Mouse (Mus musculus) heart, embryonic 11.5 days (tissue): ENCODE data around the gene Nfix. TPM values are rescaled to one million over a fixed set of nuclear protein-coding genes. Genes with fewer than 3 reads are reported as not detected.

ENCODE experiments used
- ATAC-seq: fragments of 200-750 bp; cut with Nextera tagmentation; replicated peaks from 2 replicates; pipeline ENCODE4 v1.8.0; 2017; ENCODE audit warnings: moderate library complexity; ENCODE audit not compliant: insufficient number of reproducible peaks, low FRiP score, low TSS enrichment
- H3K27ac ChIP-seq: fragments of 300-500 bp; sonication (generic); 2 replicates; pipeline ENCODE4 v1.5.1; 2014; ENCODE audit warnings: mild to moderate bottlenecking, low read depth, low read length
- H3K27me3 ChIP-seq: fragments of 300-500 bp; sonication (generic); 2 replicates; pipeline ENCODE4 v1.6.1; 2014; ENCODE audit warnings: mild to moderate bottlenecking, low read length, mixed read lengths; ENCODE audit not compliant: control insufficient read depth, insufficient read depth
- H3K36me3 ChIP-seq: fragments of 300-500 bp; sonication (generic); 2 replicates; pipeline ENCODE4 v1.6.1; 2014; ENCODE audit warnings: mild to moderate bottlenecking, low read length, moderate library complexity, mixed read lengths; ENCODE audit not compliant: control insufficient read depth, insufficient read depth
- H3K4me1 ChIP-seq: fragments of 300-500 bp; sonication (generic); 2 replicates; pipeline ENCODE4 v1.6.1; 2014; ENCODE audit warnings: low read length; ENCODE audit not compliant: control insufficient read depth, insufficient read depth
- H3K4me2 ChIP-seq: fragments of 300-500 bp; sonication (generic); 2 replicates; pipeline ENCODE4 v1.6.1; 2014; ENCODE audit warnings: mild to moderate bottlenecking, moderate library complexity
- H3K4me3 ChIP-seq: fragments of 300-500 bp; sonication (generic); 2 replicates; pipeline ENCODE4 v1.5.1; 2014; ENCODE audit warnings: low read depth, low read length
- H3K9ac ChIP-seq: fragments of 300-500 bp; sonication (generic); 2 replicates; pipeline ENCODE4 v1.6.1; 2014; ENCODE audit warnings: mild to moderate bottlenecking, low read depth, low read length, moderate library complexity
- H3K9me3 ChIP-seq: fragments of 300-500 bp; sonication (generic); replicated peaks from 2 replicates; pipeline ENCODE4 v1.6.1; 2016; ENCODE audit warnings: low read length; ENCODE audit not compliant: control insufficient read depth
- WGBS: fragments of 180-500 bp; shearing (Covaris S2); extraction: QIAGEN DNeasy Blood & Tissue Kit; methylation state at CpG from one replicate; pipeline ENCODE4 v1.1.7; 2014; ENCODE audit not compliant: insufficient replicate concordance; 5-methylcytosine and 5-hydroxymethylcytosine counted together
- polyA plus RNA-seq: library from polyadenylated mRNA; unstranded; fragments of >200 nt; fragmentation: Nextera tagmentation; extraction: Ambion mirVana; gene quantifications from 2 replicates; pipeline ENCODE4 v1.2.1, GENCODE M21; 2014

Gene Nfix
- polyA plus RNA-seq, 1 experiment from 2014 or later = 7.6 TPM

GRCm38 (mm10) chr8:84722850-84723570 lies 77.1 kb downstream of the Nfix start, which contains the start of gene G430095P16Rik:
Gene G430095P16Rik (plus strand): TSS chr8:84723007.
- Histone ChIP-seq H3K4me1 (peaks cover 55% of the 10 kb centered on the region), H3K27ac (peak within 1 kb of the TSS; percentile 90), H3K36me3 (no peaks in the 10 kb centered on the region), H3K9ac (peak within 1 kb of the TSS; percentile 61), H3K27me3 (peaks cover 19% of the 10 kb centered on the region), H3K4me2 (peak within 1 kb of the TSS; percentile 57), H3K9me3 (no peaks in the 10 kb centered on the region), H3K4me3 (peak within 1 kb of the TSS; percentile 34)
- 12% methylated on average over 10 of the region's 10 CpGs for WGBS
- ATAC-seq = peak; percentile 86

DNA sequence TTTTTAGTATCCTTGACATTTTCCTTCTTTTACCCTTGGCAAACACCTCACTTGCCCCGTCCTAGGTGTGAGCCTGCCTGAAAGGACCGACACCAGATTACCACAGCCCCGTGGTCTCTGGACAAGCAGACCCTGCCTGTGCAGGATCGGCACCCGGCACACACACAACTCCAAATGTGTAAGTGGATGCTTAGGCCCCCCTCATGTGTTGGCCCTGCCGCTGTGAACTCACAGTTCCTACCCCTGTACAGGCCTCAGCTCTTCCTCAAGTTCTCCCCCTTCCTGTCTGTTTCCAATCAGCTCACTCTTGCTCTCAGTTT lies 77.7 kb downstream of the Nfix start:
- Histone ChIP-seq H3K36me3 (no peaks in the 10 kb centered on the region), H3K27ac (peak overlapping the region; percentile 90), H3K4me3 (peak overlapping the region; percentile 34), H3K4me2 (peak overlapping the region; percentile 57), H3K27me3 (peaks cover 22% of the 10 kb centered on the region), H3K4me1 (peaks cover 51% of the 10 kb centered on the region), H3K9ac (peak overlapping the region; percentile 61), H3K9me3 (no peaks in the 10 kb centered on the region)
- peak; percentile 6; the same call in 1 of the 2 replicates for ATAC-seq
- WGBS = 64% methylated on average over 6 of the region's 6 CpGs

DNA sequence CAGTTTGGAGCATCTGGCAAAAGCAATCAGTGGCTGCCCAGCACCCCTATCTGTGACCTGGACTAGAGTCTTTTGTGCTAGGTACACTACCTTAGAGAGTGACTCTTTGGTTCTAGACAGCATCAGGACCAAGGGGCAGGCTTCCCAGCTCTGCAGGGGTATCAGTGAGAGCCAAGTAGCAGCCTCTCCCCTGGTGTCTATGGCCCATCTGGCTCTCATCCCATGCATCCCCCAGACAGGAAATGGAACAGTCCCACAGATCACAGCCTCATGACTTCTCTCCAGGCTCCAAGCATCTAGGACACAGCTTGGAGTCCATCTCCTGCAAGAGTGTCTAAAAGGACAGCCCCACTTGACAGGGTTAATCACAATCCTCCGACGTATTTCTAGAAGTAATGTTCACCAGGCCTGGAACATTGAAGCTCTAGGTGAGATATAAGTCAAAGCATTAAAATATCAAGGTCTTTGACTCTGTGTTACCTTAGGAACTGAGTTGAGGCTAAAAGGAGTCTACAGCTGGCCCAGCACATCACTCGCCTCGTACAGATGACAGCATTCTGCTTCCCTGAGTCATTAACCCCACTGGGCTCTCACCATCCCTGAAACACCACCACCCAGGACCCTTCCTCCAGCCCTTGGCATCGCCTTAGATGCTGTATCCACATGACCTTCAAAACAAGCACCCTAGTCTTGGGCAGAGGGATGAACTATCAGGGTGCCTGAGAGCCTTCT lies 81.0 kb downstream of the Nfix start:
- Histone ChIP-seq H3K9me3 (no peaks in the 10 kb centered on the region), H3K4me3 (no peak overlapping the region), H3K27ac (no peak overlapping the region), H3K4me1 (peaks cover 28% of the 10 kb centered on the region), H3K9ac (no peak overlapping the region), H3K4me2 (no peak overlapping the region), H3K27me3 (peaks cover 51% of the 10 kb centered on the region), H3K36me3 (no peaks in the 10 kb centered on the region)
- ATAC-seq = no peak
- WGBS = 80% methylated on average over 5 of the region's 5 CpGs

DNA sequence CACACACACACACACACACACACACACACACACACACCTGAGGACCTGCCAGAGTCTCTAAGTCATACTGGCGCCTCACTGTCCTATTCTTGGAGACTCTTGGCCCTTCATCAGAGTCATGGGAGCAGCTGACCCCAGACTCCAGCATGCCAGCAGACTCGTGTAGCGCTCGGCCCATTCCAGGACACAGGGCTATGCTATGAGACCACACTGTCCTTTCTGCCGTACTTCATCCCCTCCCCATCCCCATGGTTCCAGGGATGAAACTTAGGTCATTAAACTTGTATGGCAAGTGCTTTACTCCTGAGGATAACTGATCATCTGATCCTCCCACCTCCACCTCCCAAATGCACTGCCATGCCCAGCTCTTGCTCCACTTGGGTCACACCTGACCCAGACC lies 81.7 kb downstream of the Nfix start:
- ATAC-seq = no peak
- no peaks in the 10 kb centered on the region for H3K9me3 ChIP-seq
- H3K4me3 ChIP-seq = no peak overlapping the region
- H3K27me3 ChIP-seq = peaks cover 56% of the 10 kb centered on the region
- H3K36me3 ChIP-seq = no peaks in the 10 kb centered on the region
- 81% methylated on average over 5 of the region's 5 CpGs for WGBS
- H3K27ac ChIP-seq = no peak overlapping the region
- no peak overlapping the region for H3K4me2 ChIP-seq
- H3K4me1 ChIP-seq = peaks cover 22% of the 10 kb centered on the region
- no peak overlapping the region for H3K9ac ChIP-seq

DNA sequence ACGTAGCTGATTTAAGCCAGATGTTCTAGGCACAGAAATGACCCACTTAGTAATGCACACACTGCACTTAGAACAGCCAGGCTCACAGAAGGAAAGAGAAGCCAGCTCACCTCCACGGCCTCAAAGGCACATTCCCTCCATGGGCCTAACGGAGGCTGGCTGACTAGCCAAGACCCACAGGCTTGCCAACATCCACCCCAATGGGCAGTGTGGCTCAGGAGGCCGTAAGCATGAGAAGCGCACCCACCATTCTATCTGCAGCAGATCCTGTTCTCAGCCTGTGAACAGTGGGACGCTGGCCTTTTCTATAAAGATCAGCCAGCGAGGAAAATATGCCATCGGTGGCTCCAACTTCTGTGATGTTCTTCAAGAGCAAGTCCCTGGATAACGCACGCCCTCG lies 83.4 kb downstream of the Nfix start:
- Histone ChIP-seq H3K9me3 (no peaks in the 10 kb centered on the region), H3K27me3 (peaks cover 68% of the 10 kb centered on the region), H3K27ac (no peak overlapping the region), H3K4me1 (peaks cover 21% of the 10 kb centered on the region), H3K4me2 (no peak overlapping the region), H3K36me3 (no peaks in the 10 kb centered on the region), H3K4me3 (no peak overlapping the region), H3K9ac (no peak overlapping the region)
- ATAC-seq = no peak
- WGBS = 86% methylated on average over 11 of the region's 11 CpGs

- WGBS = 8% methylated on average over 27 of the region's 27 CpGs
- no peak overlapping the region for H3K27ac ChIP-seq
- peaks cover 69% of the 10 kb centered on the region for H3K27me3 ChIP-seq
- H3K4me1 ChIP-seq = peaks cover 26% of the 10 kb centered on the region
- no peak for ATAC-seq
- H3K9ac ChIP-seq = 0 out of 2 replicates have a peak overlapping the region, but pooled peaks have one; percentile 39
- no peaks in the 10 kb centered on the region for H3K9me3 ChIP-seq
- peak overlapping the region; percentile 54 for H3K4me2 ChIP-seq
- H3K4me3 ChIP-seq = peak overlapping the region; percentile 19
- H3K36me3 ChIP-seq = no peaks in the 10 kb centered on the region
Observed at GRCm38 (mm10) chr8:84715893-84716468, 84.2 kb downstream of the Nfix start.

GRCm38 (mm10) chr8:84714161-84714560 lies 86.0 kb downstream of the Nfix start:
- Histone ChIP-seq H3K27ac (no peak overlapping the region), H3K9ac (no peak overlapping the region; the same call in 1 of the 2 replicates), H3K4me3 (no peak overlapping the region), H3K4me2 (no peak overlapping the region), H3K36me3 (no peaks in the 10 kb centered on the region), H3K4me1 (peaks cover 31% of the 10 kb centered on the region), H3K27me3 (peaks cover 65% of the 10 kb centered on the region), H3K9me3 (no peaks in the 10 kb centered on the region)
- WGBS = 65% methylated on average over 4 of the region's 4 CpGs
- no peak for ATAC-seq

DNA sequence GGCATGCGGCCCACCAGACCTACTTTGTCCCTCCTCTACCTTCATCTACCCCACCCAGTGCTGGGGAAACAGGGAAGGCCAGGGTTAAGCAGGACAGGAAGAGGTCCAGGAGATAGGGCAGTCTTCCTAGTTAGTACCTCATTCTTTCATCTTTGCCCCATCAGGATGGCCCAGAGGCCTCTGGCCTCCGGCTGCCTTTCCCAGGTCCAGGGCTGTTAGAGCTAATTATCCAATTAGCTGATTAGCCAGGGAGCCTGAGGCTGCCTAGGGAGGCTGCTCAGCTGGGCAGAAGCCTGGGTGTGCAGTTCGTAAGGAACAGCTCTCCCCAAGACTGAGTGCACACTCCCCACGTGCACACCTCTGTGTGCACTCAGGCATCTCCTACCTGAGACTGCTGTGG lies 86.8 kb downstream of the Nfix start:
- Histone ChIP-seq H3K4me2 (no peak overlapping the region), H3K4me3 (no peak overlapping the region), H3K4me1 (peaks cover 37% of the 10 kb centered on the region), H3K9ac (no peak overlapping the region; the same call in 1 of the 2 replicates), H3K9me3 (no peaks in the 10 kb centered on the region), H3K36me3 (no peaks in the 10 kb centered on the region), H3K27ac (peak overlapping the region; percentile 68), H3K27me3 (peaks cover 67% of the 10 kb centered on the region)
- ATAC-seq = no peak
- WGBS = 53% methylated on average over 4 of the region's 4 CpGs
